Mouse (Mus musculus) liver, embryonic 13.5 days (tissue): ENCODE measurements around the gene Twsg1. TPM values are rescaled to one million over a fixed set of nuclear protein-coding genes. Genes with fewer than 3 reads are reported as not detected.

Source experiments
- ATAC-seq: fragments of 200-750 bp; cut with Nextera tagmentation; 2 replicates; pipeline ENCODE4 v1.8.0; 2017; ENCODE audit warnings: low read depth, mild to moderate bottlenecking, moderate number of reproducible peaks, moderate library complexity
- DNase-seq: peaks from one replicate; pipeline ENCODE4 v3.0.0; 2022
- H3K27ac ChIP-seq: fragments of 300-500 bp; sonication (generic); 2 replicates; pipeline ENCODE4 v1.5.1; 2015; ENCODE audit warnings: moderate library complexity, mild to moderate bottlenecking, inconsistent platforms
- H3K27me3 ChIP-seq: fragments of 300-500 bp; sonication (generic); 2 replicates; pipeline ENCODE4 v1.6.1; 2015; ENCODE audit warnings: mild to moderate bottlenecking, inconsistent platforms
- H3K36me3 ChIP-seq: fragments of 300-500 bp; sonication (generic); 2 replicates; pipeline ENCODE4 v1.6.1; 2015; ENCODE audit warnings: mild to moderate bottlenecking, inconsistent platforms
- H3K4me1 ChIP-seq: fragments of 300-500 bp; sonication (generic); replicated peaks from 2 replicates; pipeline ENCODE4 v1.6.1; 2015; ENCODE audit warnings: inconsistent platforms
- H3K4me2 ChIP-seq: fragments of 300-500 bp; sonication (generic); 2 replicates; pipeline ENCODE4 v1.6.1; 2015; ENCODE audit warnings: inconsistent platforms, mild to moderate bottlenecking, moderate library complexity
- H3K4me3 ChIP-seq: fragments of 300-500 bp; sonication (generic); replicated peaks from 2 replicates; pipeline ENCODE4 v1.5.1; 2015; ENCODE audit warnings: mild to moderate bottlenecking, inconsistent platforms
- H3K9ac ChIP-seq: fragments of 300-500 bp; sonication (generic); 2 replicates; pipeline ENCODE4 v1.6.1; 2015; ENCODE audit warnings: mild to moderate bottlenecking, inconsistent platforms
- H3K9me3 ChIP-seq: fragments of 300-500 bp; sonication (generic); replicated peaks from 2 replicates; pipeline ENCODE4 v1.6.1; 2016; ENCODE audit warnings: inconsistent platforms
- WGBS: fragments of 180-500 bp; shearing (Covaris S2); methylation state at CpG from one replicate; pipeline ENCODE4 v1.1.7; 2015; ENCODE audit not compliant: insufficient replicate concordance; 5-methylcytosine and 5-hydroxymethylcytosine counted together
- polyA plus RNA-seq: library from polyadenylated mRNA; unstranded; fragments of >200 nt; fragmentation: Nextera tagmentation; extraction: Ambion mirVana; gene quantifications from 2 replicates; pipeline ENCODE4 v1.2.1, GENCODE M21; 2015

Gene Twsg1
- polyA plus RNA-seq, 1 experiment from 2014 or later: 16.2 TPM

DNA sequence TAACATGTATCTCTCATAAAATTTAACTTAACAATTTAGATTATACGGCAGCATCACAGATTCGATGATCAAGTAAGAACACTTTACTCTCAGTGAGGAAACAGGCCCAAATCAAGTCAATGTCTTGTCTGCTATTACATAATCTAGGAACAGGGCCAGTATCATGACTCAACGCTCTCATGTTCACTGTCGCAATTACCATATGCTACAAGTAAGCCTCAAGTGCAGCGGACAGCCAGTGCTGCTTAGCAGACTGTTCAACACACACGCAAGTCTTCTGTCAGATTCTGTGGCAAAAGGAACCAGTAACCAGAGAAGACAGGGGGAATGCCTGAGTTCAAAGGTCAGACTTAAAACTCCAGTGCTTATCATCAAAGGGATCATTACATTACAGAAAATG, 20.1 kb downstream of the Twsg1 start:
- 79% methylated on average over 6 of the region's 6 CpGs for WGBS
- H3K4me3 ChIP-seq: no peak overlapping the region
- H3K4me2 ChIP-seq: no peak overlapping the region
- peaks cover 31% of the 10 kb centered on the region for H3K36me3 ChIP-seq
- ATAC-seq: no peak
- H3K27me3 ChIP-seq: no peaks in the 10 kb centered on the region
- H3K9ac ChIP-seq: no peak overlapping the region
- H3K9me3 ChIP-seq: no peaks in the 10 kb centered on the region
- no peak overlapping the region for H3K27ac ChIP-seq
- peaks cover 9% of the 10 kb centered on the region for H3K4me1 ChIP-seq
- DNase-seq: no peak

DNA sequence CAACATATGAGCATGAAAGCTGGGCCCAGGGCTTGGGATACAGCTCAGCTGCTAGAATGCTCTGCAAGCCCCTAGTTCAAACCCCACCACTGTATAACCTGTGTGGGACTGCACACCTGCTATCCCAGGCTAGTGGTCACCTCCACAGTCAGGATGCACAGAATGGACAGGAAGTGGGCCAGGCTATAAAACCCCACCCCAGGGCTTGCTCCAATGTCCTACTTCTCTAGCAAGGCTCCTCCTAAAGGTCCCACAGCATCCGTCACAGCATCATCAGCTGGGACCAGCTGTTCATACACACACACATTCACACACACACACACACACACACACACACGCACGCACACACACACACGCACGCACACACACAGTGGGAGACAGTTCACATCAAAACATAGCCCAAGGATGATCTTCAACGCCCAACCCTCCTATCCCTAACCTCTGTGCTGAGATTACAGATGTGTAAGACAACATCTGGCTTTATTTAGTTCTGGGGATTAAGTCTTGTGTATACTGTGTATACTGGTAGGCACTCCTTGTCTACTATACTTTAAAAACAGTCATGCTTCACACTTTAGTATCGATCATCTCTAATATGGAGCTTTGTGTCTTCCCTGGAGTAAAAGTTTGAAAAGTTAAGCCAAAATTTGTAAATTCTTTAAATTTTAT, 20.7 kb downstream of the Twsg1 start:
- DNase-seq (no peak), ATAC-seq (no peak)
- 79% methylated on average over 7 of the region's 7 CpGs for WGBS
- Histone ChIP-seq H3K27ac (no peak overlapping the region), H3K36me3 (peaks cover 33% of the 10 kb centered on the region), H3K9ac (no peak overlapping the region), H3K9me3 (no peaks in the 10 kb centered on the region), H3K4me2 (no peak overlapping the region), H3K4me3 (no peak overlapping the region), H3K4me1 (peaks cover 9% of the 10 kb centered on the region), H3K27me3 (no peaks in the 10 kb centered on the region)

DNA sequence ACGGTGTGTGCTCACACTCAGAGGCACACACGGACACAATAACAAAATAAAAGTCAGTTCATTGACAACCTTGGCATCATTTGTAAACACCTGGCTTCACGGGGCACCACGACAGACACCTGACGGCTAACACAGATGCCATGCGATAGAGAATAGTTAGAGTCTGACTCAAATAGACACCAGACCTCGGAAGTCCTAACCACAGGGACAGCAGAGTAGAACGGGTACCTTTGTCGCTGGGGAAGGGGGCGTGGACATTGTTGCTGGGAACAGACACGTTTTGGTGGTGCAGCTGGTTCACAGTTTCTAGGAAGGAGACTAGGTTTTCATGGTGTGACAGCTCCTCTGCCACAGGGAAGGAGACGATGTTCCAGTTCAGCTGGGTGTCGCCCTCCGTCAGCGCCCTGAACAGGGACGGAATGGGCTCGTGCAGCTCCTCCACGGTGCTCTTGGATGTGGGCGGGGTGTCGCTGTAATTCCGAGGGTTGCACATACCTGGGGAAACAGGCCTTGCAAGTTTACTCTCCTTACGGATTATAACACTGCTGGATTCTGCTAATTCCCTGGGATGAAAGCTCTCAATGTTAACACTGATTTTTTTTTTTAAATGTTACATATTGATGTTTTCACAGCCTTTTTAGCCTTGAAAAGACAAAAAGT, 21.6 kb downstream of the Twsg1 start:
- no peaks in the 10 kb centered on the region for H3K27me3 ChIP-seq
- H3K27ac ChIP-seq: no peak overlapping the region
- H3K36me3 ChIP-seq: peaks cover 34% of the 10 kb centered on the region
- WGBS: 75% methylated on average over 22 of the region's 22 CpGs
- no peak overlapping the region for H3K4me3 ChIP-seq
- DNase-seq (no peak), ATAC-seq (no peak)
- no peaks in the 10 kb centered on the region for H3K9me3 ChIP-seq
- no peak overlapping the region for H3K9ac ChIP-seq
- peaks cover 9% of the 10 kb centered on the region for H3K4me1 ChIP-seq
- no peak overlapping the region for H3K4me2 ChIP-seq

DNA sequence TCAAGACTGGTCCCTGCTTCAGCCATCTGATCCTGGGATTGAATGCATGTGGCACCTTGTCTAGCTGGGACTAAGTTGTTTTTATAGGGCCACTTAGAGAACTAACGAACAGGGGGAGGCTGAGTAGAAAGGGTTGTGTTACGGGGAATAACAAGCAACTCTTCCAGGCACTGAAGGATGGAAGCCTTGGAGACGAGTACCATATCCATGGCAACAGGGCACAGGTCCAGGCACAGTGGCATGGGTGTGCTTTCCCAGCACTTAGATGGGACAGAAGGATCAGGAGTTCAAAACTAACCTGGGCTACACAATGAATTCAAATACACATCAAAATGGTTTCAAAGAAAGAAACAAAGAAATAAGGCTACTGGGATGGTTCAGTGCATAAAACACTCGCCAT, 23.9 kb downstream of the Twsg1 start:
- WGBS: 84% methylated on average over 4 of the region's 4 CpGs
- no peak overlapping the region for H3K9ac ChIP-seq
- ATAC-seq (no peak), DNase-seq (no peak)
- H3K9me3 ChIP-seq: no peaks in the 10 kb centered on the region
- H3K27me3 ChIP-seq: no peaks in the 10 kb centered on the region
- H3K4me3 ChIP-seq: no peak overlapping the region
- no peak overlapping the region for H3K27ac ChIP-seq
- peaks cover 9% of the 10 kb centered on the region for H3K4me1 ChIP-seq
- H3K36me3 ChIP-seq: peaks cover 38% of the 10 kb centered on the region
- no peak overlapping the region for H3K4me2 ChIP-seq

DNA sequence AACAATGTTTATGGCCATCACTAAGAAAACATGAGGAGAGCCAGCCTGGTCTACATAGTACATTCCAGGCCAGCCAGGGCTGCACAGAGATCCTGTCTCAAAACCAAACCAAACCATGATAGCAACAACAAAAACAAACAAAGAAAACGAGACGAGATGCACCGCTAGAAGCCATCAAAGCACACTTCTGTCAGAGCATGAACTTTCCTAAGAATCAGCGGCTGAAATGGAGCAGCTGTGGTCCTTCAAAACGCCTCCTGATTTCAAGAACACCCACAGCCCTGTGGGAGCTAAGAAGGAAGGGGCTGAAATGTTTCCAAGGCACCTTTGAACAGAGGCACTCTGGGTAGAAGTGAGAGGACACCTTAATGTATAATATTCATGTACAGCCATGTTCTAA, 26.8 kb downstream of the Twsg1 start:
- DNase-seq: no peak
- peaks cover 13% of the 10 kb centered on the region for H3K4me1 ChIP-seq
- H3K9ac ChIP-seq: no peak overlapping the region
- H3K27me3 ChIP-seq: no peaks in the 10 kb centered on the region
- no peak overlapping the region for H3K4me2 ChIP-seq
- ATAC-seq: no peak
- no peak overlapping the region for H3K4me3 ChIP-seq
- WGBS: 73% methylated on average over 5 of the region's 5 CpGs
- no peak overlapping the region; the same call in 1 of the 2 replicates for H3K27ac ChIP-seq
- H3K9me3 ChIP-seq: no peaks in the 10 kb centered on the region
- H3K36me3 ChIP-seq: peaks cover 42% of the 10 kb centered on the region

DNA sequence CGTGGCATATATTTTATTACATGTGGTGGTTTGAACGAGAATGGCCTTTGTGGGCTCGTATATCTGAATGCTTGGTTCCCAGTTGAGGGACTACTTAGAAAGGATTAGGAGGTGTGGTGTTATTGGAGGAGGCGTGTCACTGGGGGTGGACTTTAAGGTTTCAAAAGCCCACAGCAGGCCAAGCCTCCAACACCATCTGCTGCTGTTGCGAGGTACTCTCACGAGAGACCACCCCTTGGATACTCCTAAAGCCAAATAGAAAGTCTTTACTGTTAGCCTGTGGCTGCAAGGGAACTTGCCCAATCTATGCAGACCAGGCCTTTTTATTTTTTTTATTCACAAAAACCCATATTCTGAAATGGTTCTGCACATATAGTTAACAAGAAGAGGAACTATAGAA, 29.1 kb downstream of the Twsg1 start:
- Histone ChIP-seq H3K9ac (no peak overlapping the region), H3K4me2 (no peak overlapping the region), H3K4me1 (peaks cover 18% of the 10 kb centered on the region), H3K4me3 (no peak overlapping the region), H3K27ac (no peak overlapping the region), H3K36me3 (peaks cover 37% of the 10 kb centered on the region), H3K9me3 (no peaks in the 10 kb centered on the region), H3K27me3 (no peaks in the 10 kb centered on the region)
- ATAC-seq: no peak
- DNase-seq: no peak
- WGBS: 79% methylated on average over 6 of the region's 6 CpGs

DNA sequence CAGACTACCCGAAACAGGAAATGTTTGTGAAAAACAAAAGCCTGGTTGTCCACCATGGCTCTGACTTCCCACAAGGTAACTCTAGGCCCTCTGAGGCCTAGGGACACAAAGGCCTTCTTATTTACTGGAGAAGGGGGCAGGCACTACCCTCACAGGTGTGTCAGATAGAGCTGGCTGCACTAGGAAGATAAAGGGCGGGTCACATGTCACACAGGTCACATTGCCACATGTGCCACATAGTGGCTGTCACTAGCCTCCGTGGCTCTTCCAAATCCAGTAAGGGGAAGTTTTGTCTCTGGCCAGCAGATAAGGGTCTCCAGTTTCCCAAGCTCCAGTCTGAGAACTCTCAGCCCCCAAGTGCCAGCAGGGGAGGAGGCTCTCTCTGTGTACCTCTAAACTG, 31.8 kb downstream of the Twsg1 start:
- Histone ChIP-seq H3K27ac (peak overlapping the region; percentile 25; the same call in 1 of the 2 replicates), H3K9ac (peak overlapping the region; percentile 42; the same call in 1 of the 2 replicates)

DNA sequence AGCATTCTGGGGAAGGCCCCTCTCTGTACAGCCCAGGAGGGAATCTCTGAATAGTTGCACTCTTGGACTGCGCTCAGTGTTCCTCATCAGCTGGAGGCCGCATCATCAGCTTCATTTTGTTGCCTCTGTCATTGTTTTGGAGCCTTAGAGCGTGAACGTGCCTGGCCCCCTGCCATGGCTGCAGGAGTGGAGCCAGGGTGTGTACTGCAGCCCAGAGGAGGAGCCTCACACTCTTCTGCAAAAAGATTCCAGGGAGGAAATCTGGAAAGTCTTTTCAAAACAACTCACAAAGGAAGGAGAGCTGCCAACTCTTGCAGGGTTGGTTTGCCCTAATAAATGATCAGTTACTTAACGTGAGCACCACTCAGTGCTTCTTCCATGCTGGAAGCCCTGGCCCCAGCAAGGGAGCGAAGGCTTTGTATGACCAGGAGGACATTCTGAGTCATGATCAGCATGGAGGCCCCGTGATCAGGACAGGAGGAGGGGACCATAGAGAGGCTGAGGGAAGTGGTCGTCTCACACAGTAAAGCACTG, 34.8 kb downstream of the Twsg1 start:
- H3K27ac ChIP-seq: no peak overlapping the region
- H3K4me1 ChIP-seq: peaks cover 18% of the 10 kb centered on the region
- H3K9ac ChIP-seq: no peak overlapping the region
- DNase-seq (no peak), ATAC-seq (no peak)
- no peaks in the 10 kb centered on the region for H3K9me3 ChIP-seq
- H3K36me3 ChIP-seq: no peaks in the 10 kb centered on the region
- H3K4me3 ChIP-seq: no peak overlapping the region
- WGBS: 61% methylated on average over 8 of the region's 8 CpGs
- H3K4me2 ChIP-seq: no peak overlapping the region
- no peaks in the 10 kb centered on the region for H3K27me3 ChIP-seq

More for the DNA sequence above, 31.8 kb downstream of the Twsg1 start:
- 0 out of 2 replicates have a peak overlapping the region, but pooled peaks have one; percentile 11 for H3K4me2 ChIP-seq
- DNase-seq (peak; percentile 55), ATAC-seq (peak; percentile 87)
- H3K27me3 ChIP-seq: no peaks in the 10 kb centered on the region
- no peak overlapping the region for H3K4me3 ChIP-seq
- peaks cover 18% of the 10 kb centered on the region for H3K36me3 ChIP-seq
- 31% methylated on average over 3 of the region's 3 CpGs for WGBS
- no peaks in the 10 kb centered on the region for H3K9me3 ChIP-seq
- peaks cover 18% of the 10 kb centered on the region for H3K4me1 ChIP-seq

DNA sequence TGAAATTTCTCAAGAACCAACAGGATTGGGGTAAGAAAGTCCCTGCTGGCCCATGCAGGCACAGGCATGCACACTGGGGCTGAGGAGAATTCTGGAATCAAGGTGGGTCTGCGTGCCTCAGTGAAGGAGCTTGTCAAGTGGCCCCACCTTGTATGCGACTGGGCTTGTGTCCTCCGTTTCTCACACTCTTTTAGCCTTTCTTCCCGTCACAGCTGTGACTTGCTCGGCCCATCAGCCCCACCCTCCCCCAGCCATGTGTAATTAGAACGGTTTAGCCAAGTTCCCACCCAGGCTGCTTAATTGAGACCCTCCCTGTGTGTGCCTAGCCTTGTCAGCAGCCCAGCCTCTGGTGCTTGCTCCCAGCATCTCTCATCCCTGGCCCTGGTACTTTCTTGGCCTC, 36.9 kb downstream of the Twsg1 start:
- H3K36me3 ChIP-seq: no peaks in the 10 kb centered on the region
- H3K4me3 ChIP-seq: no peak overlapping the region
- 73% methylated on average over 6 of the region's 6 CpGs for WGBS
- no peak overlapping the region for H3K9ac ChIP-seq
- H3K4me1 ChIP-seq: peaks cover 4% of the 10 kb centered on the region
- H3K9me3 ChIP-seq: no peaks in the 10 kb centered on the region
- no peak overlapping the region for H3K4me2 ChIP-seq
- H3K27me3 ChIP-seq: no peaks in the 10 kb centered on the region
- H3K27ac ChIP-seq: no peak overlapping the region
- no peak for ATAC-seq
- no peak for DNase-seq

DNA sequence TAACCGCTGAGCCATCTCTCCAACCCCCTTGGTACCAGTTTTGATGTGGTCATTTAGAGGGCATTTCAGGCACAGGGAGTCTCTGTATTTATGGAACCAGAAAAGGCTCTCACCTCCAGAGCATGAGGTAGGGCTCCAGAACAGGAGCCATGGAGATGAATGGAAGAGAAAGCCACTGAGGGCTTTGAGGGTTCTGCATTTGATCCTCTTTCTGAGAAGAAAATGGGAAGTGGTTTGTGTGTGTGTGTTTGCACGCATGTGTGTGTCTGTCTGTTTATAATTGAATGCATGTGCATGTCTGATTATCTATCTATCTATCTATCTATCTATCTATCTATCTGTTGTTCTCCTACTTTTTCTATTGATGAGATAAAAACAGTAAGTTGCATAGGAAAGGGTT, 38.8 kb downstream of the Twsg1 start:
- no peak overlapping the region for H3K9ac ChIP-seq
- no peaks in the 10 kb centered on the region for H3K27me3 ChIP-seq
- H3K4me2 ChIP-seq: no peak overlapping the region
- H3K27ac ChIP-seq: no peak overlapping the region
- no peaks in the 10 kb centered on the region for H3K36me3 ChIP-seq
- H3K4me1 ChIP-seq: peaks cover 4% of the 10 kb centered on the region
- H3K9me3 ChIP-seq: no peaks in the 10 kb centered on the region
- WGBS: 57% methylated on average over 2 of the region's 2 CpGs
- H3K4me3 ChIP-seq: no peak overlapping the region
- ATAC-seq (no peak), DNase-seq (no peak)

DNA sequence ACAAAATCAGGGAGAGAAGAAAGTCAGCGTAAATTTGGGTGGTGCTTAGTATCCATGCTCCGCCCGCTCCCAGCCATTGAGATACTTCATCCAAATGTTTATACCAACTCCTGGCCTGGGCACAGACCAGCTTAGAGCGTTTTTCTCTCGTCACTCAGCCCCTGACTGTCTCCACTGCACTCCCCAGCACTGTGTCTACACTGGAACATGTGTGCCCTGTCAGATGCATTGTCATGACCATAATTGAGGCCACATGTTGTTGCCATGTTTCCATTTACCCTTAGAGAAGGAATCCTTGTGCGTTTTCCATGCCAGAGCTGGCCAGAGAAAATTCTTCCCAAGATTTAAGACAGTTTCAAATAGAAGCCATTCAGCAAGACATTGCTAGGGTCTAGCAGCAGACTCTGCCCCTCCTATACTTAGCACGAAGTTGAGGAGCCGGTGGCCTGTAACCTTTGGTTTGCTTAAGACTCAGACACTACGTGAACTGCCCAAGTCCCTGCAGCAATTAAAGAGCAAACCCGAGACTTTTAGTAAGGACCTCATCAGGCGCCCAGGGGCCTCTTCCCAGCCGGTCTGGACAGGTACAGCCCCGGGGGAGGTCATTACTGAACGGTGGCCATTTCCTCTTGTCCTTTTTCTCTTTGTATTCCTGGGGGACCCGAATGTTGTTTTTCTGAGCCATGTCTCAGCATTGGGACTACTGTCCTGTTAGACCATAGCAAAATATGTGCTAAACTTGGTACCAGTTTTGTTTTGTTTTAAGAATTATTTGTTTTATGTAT, 39.5 kb downstream of the Twsg1 start:
- Histone ChIP-seq H3K4me3 (no peak overlapping the region), H3K27ac (no peak overlapping the region), H3K9ac (no peak overlapping the region), H3K36me3 (no peaks in the 10 kb centered on the region), H3K4me1 (peaks cover 11% of the 10 kb centered on the region), H3K4me2 (no peak overlapping the region), H3K9me3 (no peaks in the 10 kb centered on the region), H3K27me3 (no peaks in the 10 kb centered on the region)
- ATAC-seq (no peak), DNase-seq (no peak)
- 76% methylated on average over 15 of the region's 15 CpGs for WGBS
